Mouse (Mus musculus) liver, adult 2 months (tissue): Measurements from ENCODE around the gene Psmf1. TPM values are rescaled to one million over a fixed set of nuclear protein-coding genes. Genes with fewer than 3 reads are reported as not detected.
A peak's percentile ranks its signal among the peaks of the same experiment; 100 is the strongest.

Experiments used
- DNase-seq: peaks from one replicate; pipeline ENCODE4 v3.0.0-alpha.2; 2011; ENCODE audit warnings: low read depth, low spot score; ENCODE audit errors: extremely low read depth
- H3K27ac ChIP-seq: fragments of 200-500 bp; replicated peaks from 2 replicates; pipeline ENCODE4 v1.5.1; 2012; ENCODE audit warnings: low read depth, mild to moderate bottlenecking, control low read depth, inconsistent platforms, low read length; ENCODE audit not compliant: insufficient read depth
- H3K27me3 ChIP-seq: fragments of 200-500 bp; 2 replicates; pipeline ENCODE4 v1.6.1; 2012; ENCODE audit warnings: mild to moderate bottlenecking, moderate library complexity, low read length, inconsistent platforms; ENCODE audit not compliant: control insufficient read depth, insufficient read depth
- H3K36me3 ChIP-seq: fragments of 200-500 bp; 2 replicates; pipeline ENCODE4 v1.6.1; 2012; ENCODE audit warnings: low read length, inconsistent platforms; ENCODE audit not compliant: control insufficient read depth, insufficient read depth
- H3K4me1 ChIP-seq: fragments of 200-500 bp; 2 replicates; pipeline ENCODE4 v1.6.1; 2011; ENCODE audit warnings: low read length; ENCODE audit not compliant: control insufficient read depth, insufficient read depth
- H3K4me3 ChIP-seq: fragments of 200-500 bp; 2 replicates; pipeline ENCODE4 v1.5.1; 2011; ENCODE audit warnings: low read depth, mild to moderate bottlenecking, control low read depth, low read length, moderate library complexity; ENCODE audit not compliant: insufficient read depth
- H3K79me2 ChIP-seq: fragments of 200-500 bp; 2 replicates; pipeline ENCODE4 v1.6.1; 2012; ENCODE audit warnings: inconsistent platforms, mild to moderate bottlenecking, low read length, moderate library complexity; ENCODE audit not compliant: control insufficient read depth, insufficient read depth
- H3K9ac ChIP-seq: fragments of 200-500 bp; 2 replicates; pipeline ENCODE4 v1.6.1; 2012; ENCODE audit warnings: low read depth, mild to moderate bottlenecking, control low read depth, inconsistent platforms, low read length
- CTCF ChIP-seq: fragments of 200-500 bp; IDR thresholded peaks from 2 replicates; pipeline ENCODE4 v1.5.1; 2011; ENCODE audit warnings: low read depth, low read length, control low read depth
- POLR2A ChIP-seq: fragments of 200-500 bp; IDR thresholded peaks from 2 replicates; pipeline ENCODE4 v1.6.1; 2011; ENCODE audit warnings: low read length, control low read depth; ENCODE audit not compliant: insufficient read depth; ENCODE audit errors: extremely low read depth
- WGBS: fragments of 180-500 bp; shearing (Covaris S2); methylation state at CpG from one replicate; pipeline ENCODE4 v1.1.7; 2018; 5-methylcytosine and 5-hydroxymethylcytosine counted together
- polyA plus RNA-seq: library from polyadenylated mRNA; depleted of rRNA; stranded (reverse); fragments of >200 nt; gene quantifications from 2 replicates; pipeline ENCODE4 v1.2.3, GENCODE M21; 2012
- total RNA-seq: library from RNA; depleted of rRNA; stranded (reverse); fragments of >200 nt; gene quantifications from 2 replicates; pipeline ENCODE4 v1.2.3, GENCODE M21; 2014

Psmf1 gene
- total and polyA plus RNA-seq, 2 experiments: 7.5 to 46.0 TPM

DNA sequence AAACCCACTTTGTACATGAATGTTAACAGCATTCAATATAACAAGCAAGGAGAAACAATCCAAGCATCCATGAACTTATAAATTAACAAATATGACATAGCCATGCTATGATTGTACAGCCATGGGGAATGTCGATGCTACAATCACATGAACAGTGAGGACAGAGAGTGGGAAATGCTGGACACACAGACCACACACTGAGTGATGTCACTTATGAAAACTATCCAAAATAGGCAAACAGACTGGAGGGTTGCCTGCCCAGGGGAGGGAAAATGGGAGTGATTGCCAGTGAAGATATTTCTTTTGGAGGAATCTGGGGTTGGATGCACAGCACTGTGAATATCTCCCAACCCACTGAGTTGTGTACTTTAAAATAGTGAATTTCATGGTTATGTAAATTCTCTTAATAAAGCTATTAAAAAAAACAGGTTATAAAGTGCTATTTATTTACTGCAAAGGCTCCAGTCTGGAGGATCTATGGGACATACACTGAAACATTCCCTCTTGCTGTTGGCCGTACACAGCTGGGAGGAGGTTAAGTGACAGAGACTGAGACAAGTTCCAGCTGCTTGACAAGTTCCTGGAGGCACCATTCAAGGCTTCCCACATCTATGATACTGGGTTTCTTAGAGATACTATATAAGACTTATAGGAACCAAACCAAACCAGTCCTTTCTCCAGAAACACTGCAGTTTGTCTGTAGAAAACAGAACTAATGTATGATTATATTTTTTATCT is 27.5 kb downstream of the Psmf1 start:
- H3K36me3 ChIP-seq: peaks cover 41% of the 10 kb centered on the region
- 89% methylated on average over 2 of the region's 2 CpGs for WGBS

DNA sequence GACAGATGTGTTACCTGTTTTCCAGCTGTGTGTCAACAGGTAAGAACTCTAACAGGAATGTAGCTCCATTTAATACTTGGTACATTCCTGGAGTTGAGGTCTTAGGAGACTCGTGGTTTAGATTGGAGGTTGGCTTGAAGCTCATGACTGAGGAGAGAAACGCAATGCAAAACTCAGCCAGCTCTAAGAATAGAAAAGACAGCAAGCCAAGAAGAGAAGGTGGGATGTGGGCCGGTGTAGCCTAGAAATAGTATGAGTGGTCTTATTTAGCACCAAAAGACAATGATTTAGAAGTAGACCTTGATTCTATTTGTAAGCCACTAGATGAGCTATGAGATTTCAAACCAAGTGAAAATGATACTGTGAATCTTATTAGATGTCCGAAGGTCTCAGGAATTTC is 28.5 kb downstream of the Psmf1 start:
- Histone ChIP-seq H3K27me3 (no peaks in the 10 kb centered on the region), H3K27ac (no peak overlapping the region), H3K36me3 (peaks cover 32% of the 10 kb centered on the region), H3K4me1 (no peaks in the 10 kb centered on the region), H3K79me2 (no peaks in the 10 kb centered on the region), H3K9ac (no peak overlapping the region), H3K4me3 (no peak overlapping the region)
- WGBS: 94% methylated on average over 4 of the region's 4 CpGs
- DNase-seq: no peak
- TF ChIP-seq CTCF (no peak), POLR2A (no peak)

More for the DNA sequence above, 27.5 kb downstream of the Psmf1 start:
- Histone ChIP-seq H3K4me1 (no peaks in the 10 kb centered on the region), H3K4me3 (no peak overlapping the region), H3K27ac (no peak overlapping the region), H3K79me2 (no peaks in the 10 kb centered on the region), H3K9ac (no peak overlapping the region), H3K27me3 (no peaks in the 10 kb centered on the region)
- TF ChIP-seq POLR2A (no peak), CTCF (no peak)
- no peak for DNase-seq

- TF ChIP-seq CTCF (no peak), POLR2A (no peak)
- Histone ChIP-seq H3K4me1 (no peaks in the 10 kb centered on the region), H3K36me3 (peaks cover 11% of the 10 kb centered on the region; the same call in 1 of the 2 replicates), H3K79me2 (no peaks in the 10 kb centered on the region), H3K27me3 (no peaks in the 10 kb centered on the region), H3K27ac (no peak overlapping the region), H3K9ac (no peak overlapping the region), H3K4me3 (no peak overlapping the region)
- 39% methylated on average over 3 of the region's 3 CpGs for WGBS
- DNase-seq: no peak
Observed at GRCm38 (mm10) chr2:151712647-151713046, 31.3 kb downstream of the Psmf1 start.

DNA sequence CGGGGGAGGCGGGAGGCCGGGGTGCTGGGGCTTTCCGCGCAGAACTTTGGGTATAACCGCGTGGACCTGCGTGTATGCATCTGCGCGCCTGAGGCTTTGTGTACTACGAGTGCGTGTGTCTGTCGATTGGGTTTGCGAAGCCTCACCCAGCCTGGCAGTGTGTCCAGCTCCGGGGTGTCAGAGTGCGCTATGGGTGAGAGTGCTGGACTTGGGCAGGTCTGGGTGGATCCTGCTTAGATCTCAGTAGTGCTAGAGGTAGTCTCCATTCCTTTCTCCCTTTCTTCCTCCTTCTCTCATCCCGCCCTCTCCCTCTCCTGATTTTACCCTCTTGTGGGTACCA is 41.2 kb downstream of the Psmf1 start:
- Histone ChIP-seq H3K27ac (no peak overlapping the region), H3K9ac (no peak overlapping the region), H3K4me3 (peak overlapping the region; percentile 51; the same call in 1 of the 2 replicates), H3K4me1 (0 out of 2 replicates have a peak, but pooled peaks cover 5% of the 10 kb centered on the region), H3K36me3 (no peaks in the 10 kb centered on the region), H3K79me2 (no peaks in the 10 kb centered on the region), H3K27me3 (peaks cover 10% of the 10 kb centered on the region; the same call in 1 of the 2 replicates)
- 2% methylated on average over 17 of the region's 17 CpGs for WGBS
- no peak for TF ChIP-seq CTCF
- no peak for TF ChIP-seq POLR2A
- DNase-seq: no peak

GRCm38 (mm10) chr2:151702146-151702850 is 41.7 kb downstream of the Psmf1 start:
- DNase-seq: no peak
- H3K4me1 ChIP-seq: 0 out of 2 replicates have a peak, but pooled peaks cover 5% of the 10 kb centered on the region
- H3K9ac ChIP-seq: peak overlapping the region; percentile 55
- peak overlapping the region; percentile 51; the same call in 1 of the 2 replicates for H3K4me3 ChIP-seq
- no peak overlapping the region for H3K27ac ChIP-seq
- no peak for TF ChIP-seq POLR2A
- no peak for TF ChIP-seq CTCF
- under 1% methylated on average over 69 of the region's 97 CpGs for WGBS
- H3K36me3 ChIP-seq: no peaks in the 10 kb centered on the region
- H3K27me3 ChIP-seq: peaks cover 10% of the 10 kb centered on the region; the same call in 1 of the 2 replicates
- no peaks in the 10 kb centered on the region for H3K79me2 ChIP-seq
